ENCODE assay signal across 20 mouse cellular contexts in the genomic region with DNA sequence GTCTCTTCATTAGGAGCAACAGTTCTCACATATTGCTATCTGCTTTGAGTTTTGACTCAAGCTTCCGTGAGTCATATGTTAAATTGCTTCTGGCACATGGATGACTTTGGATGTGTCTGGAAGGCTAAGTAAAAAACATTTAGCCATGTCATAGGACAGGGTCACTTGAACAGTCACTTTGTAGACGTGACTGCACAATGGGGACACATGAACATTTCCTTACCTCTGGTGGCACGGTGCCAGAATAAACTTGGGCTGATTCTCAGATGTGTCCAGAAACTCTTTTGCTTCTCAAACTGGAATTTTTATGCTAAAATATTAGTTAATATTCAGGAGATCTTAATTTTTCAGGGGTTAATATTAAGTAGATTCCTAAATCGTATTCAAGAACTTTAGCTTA. TPM values are rescaled to one million over a fixed set of nuclear protein-coding genes. Genes with fewer than 3 reads are reported as not detected.
DNase-seq lines count a peak whose midpoint lies in the region; ATAC-seq lines count a peak whose summit lies in the region.
"Had no signal": no experiment of that assay in that cellular context is flagged by ENCODE, and none has a peak within 500 bp of the region (broad histone marks: within the 10 kb centered on the region; RNA-seq: fewer than 3 reads in every experiment).

No protein-coding gene starts in this region.

- ATAC-seq in kidney, embryonic 15.5 days (replicated peaks; ENCODE audit: low FRiP score), result no peak
- ATAC-seq: forebrain, embryonic 13.5 days; intestine, embryonic 15.5 days had no signal

- 0 out of 2 replicates have a peak, but pooled peaks cover 2% of the 10 kb centered on the region for H3K36me3 ChIP-seq in heart, embryonic 10.5 days
- H3K36me3 ChIP-seq in kidney, embryonic 15.5 days, result no peaks in the 10 kb centered on the region
- H3K36me3 ChIP-seq in embryonic facial prominence, embryonic 10.5 days (replicated peaks), result no peaks in the 10 kb centered on the region
- no peaks in the 10 kb centered on the region for H3K36me3 ChIP-seq in midbrain, embryonic 10.5 days
- H3K36me3 ChIP-seq: embryonic facial prominence, embryonic 12.5 days; hindbrain, embryonic 15.5 days; intestine, embryonic 15.5 days; midbrain, embryonic 12.5 days had no signal

- H3K9me3 ChIP-seq in heart, embryonic 10.5 days, result 0 out of 2 replicates have a peak, but pooled peaks cover 5% of the 10 kb centered on the region
- no peaks in the 10 kb centered on the region for H3K9me3 ChIP-seq in kidney, embryonic 15.5 days (replicated peaks)
- peaks cover 3% of the 10 kb centered on the region; the same call in 1 of the 2 replicates for H3K9me3 ChIP-seq in embryonic facial prominence, embryonic 10.5 days
- no peaks in the 10 kb centered on the region; the same call in 1 of the 2 replicates for H3K9me3 ChIP-seq in midbrain, embryonic 10.5 days (replicated peaks)
- H3K9me3 ChIP-seq: embryonic facial prominence, embryonic 12.5 days; forebrain, embryonic 13.5 days; intestine, embryonic 15.5 days; midbrain, embryonic 12.5 days had no signal

- H3K4me1 ChIP-seq in heart, embryonic 10.5 days, result no peaks in the 10 kb centered on the region
- no peaks in the 10 kb centered on the region for H3K4me1 ChIP-seq in kidney, embryonic 15.5 days
- no peaks in the 10 kb centered on the region for H3K4me1 ChIP-seq in embryonic facial prominence, embryonic 10.5 days
- H3K4me1 ChIP-seq in midbrain, embryonic 10.5 days, result no peaks in the 10 kb centered on the region
- H3K4me1 ChIP-seq: embryonic facial prominence, embryonic 12.5 days; forebrain, embryonic 13.5 days; hindbrain, embryonic 15.5 days; intestine, embryonic 15.5 days; midbrain, embryonic 12.5 days had no signal

- H3K4me2 ChIP-seq in kidney, embryonic 15.5 days, result no peak overlapping the region
- H3K4me2 ChIP-seq: embryonic facial prominence, embryonic 12.5 days; forebrain, embryonic 13.5 days; hindbrain, embryonic 15.5 days; intestine, embryonic 15.5 days; midbrain, embryonic 12.5 days had no signal

- peak; percentile 22 to 57 for DNase-seq in heart, adult 18-20 months
- no peak for DNase-seq in heart, embryonic 10.5 days (ENCODE audit: low spot score)
- DNase-seq in kidney, postnatal 36 days, result peak; percentile 26 to 35
- DNase-seq in adrenal gland, postnatal 25 days, result peak; percentile 7
- peak; percentile 31 for DNase-seq in heart, postnatal 4 days
- DNase-seq in embryonic facial prominence, embryonic 10.5 days (ENCODE audit: low spot score), result no peak
- DNase-seq in midbrain, embryonic 10.5 days (ENCODE audit: low spot score), result no peak
- DNase-seq: cerebellum, adult 8-10 months; gastrocnemius, postnatal 10 days; layer of hippocampus, postnatal 36 days; thymus, postnatal 25 days had no signal

- no peak overlapping the region for H3K4me3 ChIP-seq in heart, embryonic 10.5 days
- H3K4me3 ChIP-seq in kidney, embryonic 15.5 days (replicated peaks), result no peak overlapping the region
- no peak overlapping the region for H3K4me3 ChIP-seq in embryonic facial prominence, embryonic 10.5 days
- H3K4me3 ChIP-seq in midbrain, embryonic 10.5 days, result no peak overlapping the region
- H3K4me3 ChIP-seq: embryonic facial prominence, embryonic 12.5 days; erythroblast, embryonic 14.5 days; forebrain, embryonic 13.5 days; hindbrain, embryonic 15.5 days; intestine, embryonic 15.5 days; layer of hippocampus, adult 2 months; midbrain, embryonic 12.5 days had no signal

- H3K27me3 ChIP-seq in heart, embryonic 10.5 days (ENCODE audit: insufficient read depth, poor library complexity, severe bottlenecking), result no peaks in the 10 kb centered on the region
- no peaks in the 10 kb centered on the region for H3K27me3 ChIP-seq in kidney, embryonic 15.5 days
- H3K27me3 ChIP-seq in embryonic facial prominence, embryonic 10.5 days (replicated peaks; ENCODE audit: low read depth, poor library complexity, severe bottlenecking), result no peaks in the 10 kb centered on the region
- H3K27me3 ChIP-seq in midbrain, embryonic 10.5 days (ENCODE audit: low read depth, poor library complexity, severe bottlenecking), result no peaks in the 10 kb centered on the region
- H3K27me3 ChIP-seq: embryonic facial prominence, embryonic 12.5 days; forebrain, embryonic 13.5 days; hindbrain, embryonic 15.5 days; intestine, embryonic 15.5 days; midbrain, embryonic 12.5 days had no signal

- H3K27ac ChIP-seq in heart, embryonic 10.5 days, result no peak overlapping the region
- no peak overlapping the region for H3K27ac ChIP-seq in kidney, embryonic 15.5 days
- no peak overlapping the region for H3K27ac ChIP-seq in embryonic facial prominence, embryonic 10.5 days (replicated peaks)
- H3K27ac ChIP-seq in midbrain, embryonic 10.5 days (replicated peaks), result no peak overlapping the region
- H3K27ac ChIP-seq: embryonic facial prominence, embryonic 12.5 days; forebrain, embryonic 13.5 days; hindbrain, embryonic 15.5 days; intestine, embryonic 15.5 days; layer of hippocampus, adult 2 months; liver, embryonic 14.5 days; midbrain, embryonic 12.5 days had no signal

- no peak overlapping the region for H3K9ac ChIP-seq in kidney, embryonic 15.5 days
- H3K9ac ChIP-seq: embryonic facial prominence, embryonic 12.5 days; forebrain, embryonic 13.5 days; hindbrain, embryonic 15.5 days; intestine, embryonic 15.5 days; liver, embryonic 14.5 days; midbrain, embryonic 12.5 days had no signal

- 78% methylated on average over 4 of the region's 4 CpGs for WGBS in heart, embryonic 10.5 days
- WGBS in kidney, embryonic 15.5 days, result 74% methylated on average over 4 of the region's 4 CpGs
- 86% methylated on average over 4 of the region's 4 CpGs for WGBS in embryonic facial prominence, embryonic 10.5 days
- 90% methylated on average over 4 of the region's 4 CpGs for WGBS in midbrain, embryonic 10.5 days

RNA-seq across cellular contexts. Expression of gene 1700025G04Rik, which starts 49.6 kb away (rescaled TPM):
- total RNA-seq in heart, adult 18-20 months (2021), result 10 to 100 TPM; 38.9 to 41.0 TPM
- polyA plus RNA-seq in heart, embryonic 10.5 days (2016; fragmentation: Nextera tagmentation; extraction: Ambion mirVana), result 22.3 and 30.0 TPM in 2 replicates
- 17.2 and 21.2 TPM in 2 replicates for polyA plus RNA-seq in kidney, embryonic 15.5 days (2015; fragmentation: Nextera tagmentation; extraction: Ambion mirVana)
- 47.0 and 51.0 TPM in 2 replicates for total RNA-seq in adrenal gland, postnatal 25 days (2021)
- total RNA-seq in heart, postnatal 4 days (2021), result 10 to 100 TPM; 62.8 to 67.7 TPM
- polyA plus RNA-seq in embryonic facial prominence, embryonic 10.5 days (2016; fragmentation: Nextera tagmentation; extraction: Ambion mirVana), result 14.7 and 15.0 TPM in 2 replicates
- polyA plus RNA-seq in midbrain, embryonic 10.5 days (2016; fragmentation: Nextera tagmentation; extraction: Ambion mirVana), result 17.6 and 20.5 TPM in 2 replicates

Comparison
In these comparisons a context has a peak if more than half of its experiments do, and no peak if none do; other contexts are left out.
1. DNase-seq: peak in heart, adult 18-20 months (2 of 2), kidney, postnatal 36 days (2 of 2), adrenal gland, postnatal 25 days (single experiment) and heart, postnatal 4 days (single experiment); none in heart, embryonic 10.5 days (single experiment), embryonic facial prominence, embryonic 10.5 days (single experiment) and midbrain, embryonic 10.5 days (single experiment).